8 mouse cellular contexts compared by ENCODE assay signal in the genomic region with DNA sequence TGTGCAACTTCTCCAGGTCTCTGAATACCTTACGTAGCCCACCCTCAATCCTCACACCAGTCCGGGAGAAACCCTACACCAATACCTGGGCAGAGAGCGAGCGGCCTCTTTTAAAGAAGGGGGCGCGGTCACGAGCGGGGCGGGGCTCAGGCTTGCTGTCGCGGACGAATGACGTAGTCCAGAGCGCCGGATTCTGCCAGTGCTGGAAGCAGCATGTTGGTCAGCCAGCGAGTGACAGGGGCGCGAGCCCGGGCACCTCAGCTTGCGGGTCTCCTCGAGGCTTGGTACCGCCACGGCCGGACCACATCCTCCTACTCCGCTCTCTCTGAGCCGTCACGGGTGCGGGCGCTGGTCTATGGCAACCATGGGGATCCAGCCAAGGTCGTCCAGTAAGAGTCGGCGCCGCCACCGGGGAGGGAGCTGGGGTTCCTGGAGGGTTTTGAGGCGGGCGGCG. TPM values are rescaled to one million over a fixed set of nuclear protein-coding genes. Genes with fewer than 3 reads are reported as not detected.
A peak's percentile ranks its signal among the peaks of the same experiment; 100 is the strongest.
DNase-seq lines count a peak whose midpoint lies in the region; ATAC-seq and TF ChIP-seq lines count a peak whose summit lies in the region.

Gene Mecr (plus strand): TSS at position 181 of the 454 bp plus-strand sequence.

- ATAC-seq in hematopoietic stem cell, adult 5-6 weeks (replicated peaks in 1 of 2; ENCODE audit: insufficient read depth in 1 of 2, low FRiP score in 2 of 2, low TSS enrichment in 1 of 2, low read depth in 1 of 2, poor library complexity in 2 of 2, severe bottlenecking in 2 of 2): peak; percentile 81 to 93
- ATAC-seq in lung, embryonic 16.5 days (ENCODE audit: low read depth): peak; percentile 91

- peak; percentile 80 to 93; a peak in 3 of 4 replicates for TF ChIP-seq POLR2A in MEL (IDR thresholded peaks at IDR 0.05; ENCODE audit: control insufficient read depth in 1 of 2, insufficient read depth in 1 of 2, low read depth in 1 of 2, low read length in 2 of 2, poor library complexity in 1 of 2)
- peak; percentile 83 for TF ChIP-seq POLR2A in cerebellum, adult 2 months (IDR thresholded peaks at IDR 0.05; ENCODE audit: borderline replicate concordance, insufficient read depth, low read length)

- no peak for TF ChIP-seq RAD21 in MEL (IDR thresholded peaks at IDR 0.05; ENCODE audit: low read depth, low read length)

- H3K79me2 ChIP-seq in MEL (ENCODE audit: control insufficient read depth, insufficient read depth, low read length, poor library complexity): peaks cover 17% of the 10 kb centered on the region

- H3K4me2 ChIP-seq in lung, embryonic 16.5 days (ENCODE audit: low read depth, low read length): peak within 1 kb of the TSS; percentile 59

- no peak for TF ChIP-seq EP300 in MEL (IDR thresholded peaks at IDR 0.05; ENCODE audit: low read depth in 1 of 2, low read length in 2 of 2)

- no peak within 1 kb of the TSS; the same call in 1 of the 2 replicates for H3K27ac ChIP-seq in MEL (ENCODE audit: control insufficient read depth, low read depth, low read length)
- no peak within 1 kb of the TSS for H3K27ac ChIP-seq in cerebellum, adult 2 months (ENCODE audit: insufficient read depth, low read length)
- H3K27ac ChIP-seq in lung, embryonic 16.5 days (ENCODE audit: low read length): no peak within 1 kb of the TSS

- DNase-seq in MEL (ENCODE audit: low read depth, low spot score): peak; percentile 92
- DNase-seq in cerebellum, adult 2 months: peak; percentile 92 to 95
- peak; percentile 92 for DNase-seq in forelimb bud, embryonic 11.5 days (ENCODE audit: low read depth, low spot score)
- DNase-seq in layer of hippocampus, adult 9-10 months (ENCODE audit: low spot score): peak; percentile 84
- DNase-seq in ovary, postnatal 10 days (ENCODE audit: low spot score): peak; percentile 93
- peak; percentile 84 to 91 for DNase-seq in thymus, postnatal 10 days (ENCODE audit: low spot score in 2 of 2)

- no peak for TF ChIP-seq CTCF in MEL (IDR thresholded peaks at IDR 0.05 in 2 of 3, conservative IDR thresholded peaks at IDR 0.05 in 1 of 3; ENCODE audit: control insufficient read depth in 1 of 3, insufficient read depth in 1 of 3, low read depth in 2 of 3, low read length in 3 of 3, poor library complexity in 1 of 3, severe bottlenecking in 1 of 3)
- TF ChIP-seq CTCF in cerebellum, adult 2 months (IDR thresholded peaks at IDR 0.05; ENCODE audit: borderline replicate concordance, insufficient read depth, low read depth, low read length): no peak

- H3K27me3 ChIP-seq in MEL (ENCODE audit: control insufficient read depth in 1 of 2, insufficient read depth in 2 of 2, low read length in 2 of 2): no peaks in the 10 kb centered on the region
- no peaks in the 10 kb centered on the region for H3K27me3 ChIP-seq in cerebellum, adult 2 months (ENCODE audit: control insufficient read depth, insufficient read depth, low read length)
- H3K27me3 ChIP-seq in lung, embryonic 16.5 days (ENCODE audit: control insufficient read depth, insufficient read depth, low read depth, low read length): peaks cover 6% of the 10 kb centered on the region

- H3K4me1 ChIP-seq in MEL (ENCODE audit: control insufficient read depth in 1 of 2, insufficient read depth in 2 of 2, low read length in 2 of 2): peaks cover 0 to 3% of the 10 kb centered on the region in 2 experiments; a peak in 1 of 4 replicates
- H3K4me1 ChIP-seq in cerebellum, adult 2 months (ENCODE audit: control insufficient read depth, insufficient read depth, low read length): peaks cover 3% of the 10 kb centered on the region; the same call in 1 of the 2 replicates
- peaks cover 17% of the 10 kb centered on the region for H3K4me1 ChIP-seq in lung, embryonic 16.5 days (replicated peaks; ENCODE audit: control insufficient read depth, insufficient read depth, low read length)

- peaks cover 0 to 5% of the 10 kb centered on the region in 2 experiments; a peak in 1 of 4 replicates for H3K36me3 ChIP-seq in MEL (ENCODE audit: control insufficient read depth in 1 of 2, insufficient read depth in 2 of 2, low read length in 2 of 2)
- no peaks in the 10 kb centered on the region for H3K36me3 ChIP-seq in lung, embryonic 16.5 days (ENCODE audit: control insufficient read depth, insufficient read depth, low read length)

- H3K9me3 ChIP-seq in MEL (replicated peaks; ENCODE audit: insufficient read depth, low read length): no peaks in the 10 kb centered on the region
- H3K9me3 ChIP-seq in lung, embryonic 16.5 days (ENCODE audit: control insufficient read depth, low read length): no peaks in the 10 kb centered on the region

- peak within 1 kb of the TSS; percentile 93 for H3K9ac ChIP-seq in MEL (ENCODE audit: control insufficient read depth, low read depth, low read length, poor library complexity, severe bottlenecking)
- H3K9ac ChIP-seq in lung, embryonic 16.5 days (ENCODE audit: low read length): peak within 1 kb of the TSS; percentile 65

- peak within 1 kb of the TSS; percentile 94 to 95 for H3K4me3 ChIP-seq in MEL (ENCODE audit: control insufficient read depth in 1 of 2, insufficient read depth in 1 of 2, low read depth in 2 of 2, low read length in 2 of 2)
- H3K4me3 ChIP-seq in cerebellum, adult 2 months (replicated peaks; ENCODE audit: insufficient read depth, low read depth, low read length): peak within 1 kb of the TSS; percentile 84
- peak within 1 kb of the TSS; percentile 79 for H3K4me3 ChIP-seq in lung, embryonic 16.5 days (ENCODE audit: low read length)

- under 1% methylated on average over 37 of the region's 37 CpGs for WGBS in cerebellum, adult 2 months
- WGBS in lung, embryonic 16.5 days: under 1% methylated on average over 37 of the region's 37 CpGs

TF ChIP-seq in MEL, 35 proteins besides CTCF, POLR2A, EP300 and RAD21:
- TF ChIP-seq KAT2A (conservative IDR thresholded peaks at IDR 0.05; ENCODE audit: low read depth, low read length) (no peak; the same call in 1 of the 2 replicates), TBP (IDR thresholded peaks at IDR 0.05; ENCODE audit: low read depth, low read length) (peak; percentile 89), BHLHE40 (IDR thresholded peaks at IDR 0.05; ENCODE audit: borderline replicate concordance, low read depth, low read length) (0 out of 2 replicates have a peak, but pooled peaks have one; percentile 39), MAZ (IDR thresholded peaks at IDR 0.05; ENCODE audit: low read depth, low read length) (peak; percentile 54; the same call in 1 of the 2 replicates), ZC3H11A (IDR thresholded peaks at IDR 0.05; ENCODE audit: low read depth, low read length) (0 out of 2 replicates have a peak, but pooled peaks have one; percentile 20), TCF12 (IDR thresholded peaks at IDR 0.05; ENCODE audit: low read depth, low read length) (peak; percentile 60), ELF1 (IDR thresholded peaks at IDR 0.05; ENCODE audit: low read depth, low read length) (peak; percentile 61), MXI1 (IDR thresholded peaks at IDR 0.05; ENCODE audit: low read depth, low read length) (peak; percentile 99), HCFC1 (IDR thresholded peaks at IDR 0.05; ENCODE audit: low read depth, low read length) (peak; percentile 92), ZMIZ1 (IDR thresholded peaks at IDR 0.05; ENCODE audit: low read depth, low read length) (peak; percentile 82), ETS1 (IDR thresholded peaks at IDR 0.05; ENCODE audit: low read depth, low read length) (no peak), ZKSCAN1 (IDR thresholded peaks at IDR 0.05; ENCODE audit: low read depth, low read length) (no peak), MAX (IDR thresholded peaks at IDR 0.05; ENCODE audit: low read length) (peak; percentile 92), NELFE (IDR thresholded peaks at IDR 0.05; ENCODE audit: low read depth, low read length) (peak; percentile 92), SIN3A (IDR thresholded peaks at IDR 0.05; ENCODE audit: low read length) (peak; percentile 99), MYC (IDR thresholded peaks at IDR 0.05; ENCODE audit: low read depth, low read length) (peak; percentile 89; the same call in 1 of the 2 replicates), NRF1 (IDR thresholded peaks at IDR 0.05; ENCODE audit: insufficient read depth, low read depth, low read length, poor library complexity, severe bottlenecking) (no peak), USF2 (IDR thresholded peaks at IDR 0.05; ENCODE audit: borderline replicate concordance in 1 of 2, insufficient read depth in 1 of 2, low read depth in 1 of 2, low read length in 2 of 2) (no peak), POLR2AphosphoS2 (IDR thresholded peaks at IDR 0.05; ENCODE audit: low read length) (peak; percentile 89), USF1 (IDR thresholded peaks at IDR 0.05; ENCODE audit: low read depth, low read length) (peak; percentile 85)
TF ChIP-seq in MEL: peak in this region for 15.

RNA-seq across cellular contexts. Expression of gene Mecr, which starts in this region (rescaled TPM):
- total RNA-seq in MEL (2012; rRNA removed): 71.5 and 92.1 TPM in 2 replicates
- polyA plus RNA-seq in MEL (2012; ENCODE audit: insufficient read depth in 1 of 2, insufficient read length in 2 of 2, low read depth in 1 of 2, low replicate concordance in 2 of 2, missing spikeins in 1 of 2): 100 to 1,000 TPM in 1 of 2 experiments, not detected in 1; 137 TPM
- polyA plus RNA-seq in cerebellum, adult 2 months (2012; rRNA removed): 41.0 and 43.8 TPM in 2 replicates
- total RNA-seq in hematopoietic stem cell, adult 5-6 weeks (2017): 22.0 and 25.9 TPM in 2 replicates
- 38.6 and 44.0 TPM in 2 replicates for polyA plus RNA-seq in lung, embryonic 16.5 days (2015; fragmentation: Nextera tagmentation; extraction: Ambion mirVana)
